Mouse (Mus musculus) megakaryocyte, embryonic 14.5 days (primary cell): ENCODE results near the gene Nxf1. TPM values are rescaled to one million over a fixed set of nuclear protein-coding genes. Genes with fewer than 3 reads are reported as not detected.
"Not testable (repeated sequence)": the region's sequence is repeated elsewhere in the genome, so short reads cannot be mapped to it uniquely, and the experiment has no call there.

Experiments used
- H3K27me3 ChIP-seq: replicated peaks from 2 replicates; pipeline ENCODE3; 2012; ENCODE audit warnings: inconsistent platforms
- H3K36me3 ChIP-seq: replicated peaks from 2 replicates; pipeline ENCODE3; 2012; ENCODE audit warnings: low read length, inconsistent platforms, mixed read lengths
- H3K4me1 ChIP-seq: 2 replicates; pipeline ENCODE4 v1.6.1; 2012; ENCODE audit warnings: inconsistent platforms
- H3K4me3 ChIP-seq: replicated peaks from 2 replicates; pipeline ENCODE3; 2012; ENCODE audit warnings: moderate library complexity, mild to moderate bottlenecking, inconsistent platforms
- H3K9me3 ChIP-seq: 2 replicates; pipeline ENCODE4 v1.6.1; 2012; ENCODE audit warnings: inconsistent platforms
- FLI1 ChIP-seq: IDR thresholded peaks from 2 replicates; pipeline ENCODE4 v1.6.1; 2012; ENCODE audit warnings: low read length, inconsistent platforms, mixed read lengths
- GATA1 ChIP-seq: IDR thresholded peaks from 3 replicates; pipeline ENCODE4 v1.6.1; 2012; ENCODE audit warnings: mixed read lengths, low read length, inconsistent platforms, borderline replicate concordance
- polyA plus RNA-seq: library from polyadenylated mRNA; stranded (reverse); fragments of >175 nt; gene quantifications from 2 replicates; pipeline ENCODE4 v1.2.3, GENCODE M21; 2012; ENCODE audit warnings: low replicate concordance; ENCODE audit not compliant: insufficient read depth

Nxf1 gene
- polyA plus RNA-seq, 1 experiment: 13.3 TPM

DNA sequence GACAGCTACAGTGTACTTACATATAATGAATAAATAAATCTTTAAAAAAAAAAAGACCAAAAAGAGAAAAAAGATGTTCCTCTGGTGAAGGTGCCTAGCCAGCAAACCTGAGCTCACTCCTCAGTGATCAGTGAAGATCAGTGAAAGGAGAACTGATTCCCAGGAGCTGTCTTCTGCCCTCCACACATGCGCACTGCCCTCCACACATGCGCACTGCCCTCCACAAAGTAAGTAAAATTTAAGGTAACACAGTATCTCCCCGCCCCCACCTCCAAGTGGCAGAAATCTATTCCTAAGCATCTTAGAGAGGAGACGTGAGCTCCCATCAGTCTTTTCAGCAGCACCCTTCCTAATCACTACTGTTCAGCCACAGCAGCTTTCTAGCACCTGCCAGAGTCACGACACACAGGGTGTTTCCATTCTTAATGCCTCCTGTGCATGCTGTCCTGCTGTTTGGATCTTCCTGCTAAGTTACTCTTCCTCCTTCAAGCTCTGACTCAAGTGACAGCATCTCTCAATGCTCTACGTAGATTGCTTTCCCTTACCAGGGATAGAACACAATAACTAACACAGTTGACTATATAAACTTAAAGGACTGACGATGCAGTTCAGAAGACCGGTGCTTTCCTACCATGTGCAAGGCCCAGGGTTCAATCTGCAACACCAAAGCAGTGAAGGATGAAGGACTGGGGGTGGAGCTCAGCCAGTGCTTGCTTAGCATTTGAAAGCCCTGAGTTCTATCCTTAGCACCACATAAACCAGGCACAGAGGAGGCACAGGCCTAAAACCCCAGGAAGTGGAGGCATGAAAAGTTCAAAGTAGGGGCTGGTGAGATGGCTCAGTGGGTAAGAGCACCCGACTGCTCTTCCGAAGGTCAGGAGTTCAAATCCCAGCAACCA is 40.8 kb upstream of the Nxf1 start:
- H3K4me1 ChIP-seq: peaks cover 71% of the 10 kb centered on the region
- H3K36me3 ChIP-seq: peaks cover 22% of the 10 kb centered on the region
- H3K27me3 ChIP-seq: no peaks in the 10 kb centered on the region
- peak overlapping the region; percentile 17 for H3K4me3 ChIP-seq
- H3K9me3 ChIP-seq: no peaks in the 10 kb centered on the region
- TF ChIP-seq FLI1: no peak
- no peak for TF ChIP-seq GATA1

DNA sequence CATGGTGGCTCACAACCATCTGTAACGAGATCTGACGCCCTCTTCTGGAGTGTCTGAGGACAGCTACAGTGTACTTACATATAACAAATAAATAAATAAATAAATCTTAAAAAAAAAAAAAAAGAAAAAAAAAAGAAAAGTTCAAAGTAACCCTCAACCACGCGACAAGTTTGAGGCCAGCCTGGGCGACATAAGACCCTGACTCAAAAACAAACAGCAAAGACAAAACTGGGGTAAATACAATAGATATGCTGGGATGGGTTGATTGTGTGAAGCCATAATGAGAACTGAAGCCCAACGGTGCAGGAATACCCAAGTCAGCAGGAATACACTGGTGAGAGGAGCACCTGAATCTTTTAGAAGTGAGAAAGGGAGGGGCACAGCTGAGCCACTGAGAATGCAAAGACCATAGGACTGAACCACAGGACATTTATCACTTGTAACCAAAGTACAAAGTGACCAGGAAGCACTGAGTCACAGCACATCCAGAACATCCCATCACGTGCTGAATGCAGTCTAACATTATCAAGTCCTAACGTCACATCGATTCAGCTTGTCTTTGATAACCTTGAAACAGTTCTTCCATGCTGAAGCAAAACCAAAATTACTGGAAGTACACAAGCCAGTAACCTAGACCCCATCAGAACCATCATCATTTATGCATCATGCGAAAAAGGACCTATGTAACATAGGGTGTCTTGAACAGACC is 40.0 kb upstream of the Nxf1 start:
- H3K9me3 ChIP-seq: no peaks in the 10 kb centered on the region
- peaks cover 73% of the 10 kb centered on the region for H3K4me1 ChIP-seq
- TF ChIP-seq GATA1: no peak
- TF ChIP-seq FLI1: no peak
- no peaks in the 10 kb centered on the region for H3K27me3 ChIP-seq
- H3K36me3 ChIP-seq: peaks cover 14% of the 10 kb centered on the region
- H3K4me3 ChIP-seq: peak overlapping the region; percentile 69

DNA sequence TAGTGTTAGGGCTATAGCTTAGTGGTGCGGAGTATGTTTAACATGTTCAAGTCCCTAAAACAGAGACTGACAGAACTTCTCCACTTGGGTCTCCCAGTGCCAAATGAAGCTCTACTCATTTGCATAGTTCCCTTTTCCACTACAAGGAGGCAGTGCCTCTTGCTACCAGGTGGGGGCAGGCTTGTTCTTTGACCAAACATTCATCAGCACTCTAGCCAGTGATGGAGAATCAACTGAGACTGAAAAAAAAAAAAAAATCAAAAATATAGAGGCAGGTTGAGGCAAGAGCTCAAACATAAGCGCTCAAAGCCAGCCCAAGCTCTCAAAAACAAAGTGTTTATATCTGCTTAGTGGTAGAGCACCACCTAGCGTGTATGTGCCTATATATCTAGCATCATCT is 38.5 kb upstream of the Nxf1 start:
- Histone ChIP-seq H3K27me3 (no peaks in the 10 kb centered on the region), H3K4me3 (no peak overlapping the region), H3K4me1 (peaks cover 78% of the 10 kb centered on the region), H3K9me3 (no peaks in the 10 kb centered on the region), H3K36me3 (peaks cover 6% of the 10 kb centered on the region)
- TF ChIP-seq GATA1 (no peak), FLI1 (no peak)

DNA sequence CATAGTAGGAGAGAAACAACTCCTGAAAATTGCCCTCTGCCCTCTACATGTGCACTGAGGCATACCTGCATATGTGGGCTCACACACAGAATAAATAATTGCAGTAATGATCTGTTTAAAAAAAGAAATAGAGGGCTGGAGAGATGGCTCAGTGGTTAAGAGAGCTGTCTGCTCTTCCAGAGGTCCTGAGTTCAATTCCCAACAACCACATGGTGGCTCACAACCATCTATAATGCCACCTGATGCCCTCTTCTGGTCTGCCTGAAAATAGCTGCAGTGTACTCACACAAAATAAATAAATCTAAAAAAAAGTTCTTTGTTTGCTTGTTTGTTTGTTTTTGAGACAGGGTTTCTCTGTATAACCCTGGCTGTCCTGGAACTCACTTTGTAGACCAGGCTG is 37.8 kb upstream of the Nxf1 start:
- not testable (repeated sequence) for H3K9me3 ChIP-seq, H3K27me3 ChIP-seq, H3K4me3 ChIP-seq, H3K36me3 ChIP-seq
- H3K4me1 ChIP-seq: peaks cover 75% of the 10 kb centered on the region

DNA sequence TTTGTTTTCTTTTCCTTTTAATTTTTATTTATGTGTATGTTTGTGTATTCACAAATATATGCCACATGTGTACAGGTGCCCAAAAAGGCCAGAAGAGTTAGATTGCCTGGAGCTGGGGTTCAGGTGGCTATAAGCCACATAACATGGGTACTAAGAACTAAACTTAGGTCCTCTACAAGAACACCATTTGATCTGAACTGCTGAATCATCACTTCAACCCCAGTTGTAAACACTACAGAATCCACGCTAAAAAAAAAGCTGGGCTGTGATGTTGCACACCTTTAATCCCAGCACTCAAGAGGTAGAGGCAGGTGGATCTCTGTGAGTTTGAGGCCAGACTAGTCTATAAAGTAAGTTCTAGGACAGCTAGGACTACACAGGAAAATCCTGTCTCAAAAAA is 35.5 kb upstream of the Nxf1 start:
- Histone ChIP-seq H3K4me1 (peaks cover 73% of the 10 kb centered on the region), H3K36me3 (peaks cover 26% of the 10 kb centered on the region), H3K4me3 (peak overlapping the region; percentile 76), H3K9me3 (no peaks in the 10 kb centered on the region), H3K27me3 (no peaks in the 10 kb centered on the region)
- no peak for TF ChIP-seq GATA1
- no peak for TF ChIP-seq FLI1

DNA sequence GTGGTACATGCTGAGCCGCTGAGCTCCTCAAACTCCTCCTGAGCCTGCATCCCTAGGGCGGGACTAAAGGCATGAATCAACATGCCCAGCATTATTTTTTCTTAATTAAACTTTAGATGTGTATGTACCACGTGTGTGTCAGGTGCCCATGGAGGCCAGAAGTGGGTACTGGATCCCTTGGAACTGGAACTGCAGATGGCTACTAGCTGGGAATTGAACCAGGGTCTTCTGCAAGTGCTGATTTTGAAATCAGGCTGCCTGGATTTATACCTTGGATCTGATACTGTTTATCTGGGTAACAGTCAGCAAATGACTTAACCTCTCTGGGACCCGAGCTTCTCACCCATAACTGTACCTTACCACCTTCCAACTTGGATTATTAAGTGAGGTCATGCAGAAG is 34.9 kb upstream of the Nxf1 start:
- Histone ChIP-seq H3K4me1 (peaks cover 67% of the 10 kb centered on the region), H3K27me3 (no peaks in the 10 kb centered on the region), H3K36me3 (peaks cover 33% of the 10 kb centered on the region), H3K4me3 (peak overlapping the region; percentile 99), H3K9me3 (no peaks in the 10 kb centered on the region)
- no peak for TF ChIP-seq GATA1

DNA sequence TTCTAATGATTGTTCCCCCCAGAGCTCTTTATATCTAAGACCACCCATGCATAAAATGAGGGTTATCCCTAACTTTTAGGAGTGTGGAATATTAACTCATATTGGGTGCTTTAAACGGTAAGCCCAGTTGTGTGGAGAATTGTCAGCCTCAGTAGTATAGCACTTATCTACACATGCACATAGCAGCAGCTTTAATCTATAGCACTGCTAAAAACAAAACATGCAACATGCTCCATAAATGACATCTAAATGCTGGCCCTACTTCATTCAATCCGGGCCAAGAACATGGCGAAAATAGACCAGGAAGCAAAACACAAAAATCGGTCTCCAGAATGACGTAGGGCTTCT is 34.3 kb upstream of the Nxf1 start:
- H3K4me1 ChIP-seq: peaks cover 61% of the 10 kb centered on the region

DNA sequence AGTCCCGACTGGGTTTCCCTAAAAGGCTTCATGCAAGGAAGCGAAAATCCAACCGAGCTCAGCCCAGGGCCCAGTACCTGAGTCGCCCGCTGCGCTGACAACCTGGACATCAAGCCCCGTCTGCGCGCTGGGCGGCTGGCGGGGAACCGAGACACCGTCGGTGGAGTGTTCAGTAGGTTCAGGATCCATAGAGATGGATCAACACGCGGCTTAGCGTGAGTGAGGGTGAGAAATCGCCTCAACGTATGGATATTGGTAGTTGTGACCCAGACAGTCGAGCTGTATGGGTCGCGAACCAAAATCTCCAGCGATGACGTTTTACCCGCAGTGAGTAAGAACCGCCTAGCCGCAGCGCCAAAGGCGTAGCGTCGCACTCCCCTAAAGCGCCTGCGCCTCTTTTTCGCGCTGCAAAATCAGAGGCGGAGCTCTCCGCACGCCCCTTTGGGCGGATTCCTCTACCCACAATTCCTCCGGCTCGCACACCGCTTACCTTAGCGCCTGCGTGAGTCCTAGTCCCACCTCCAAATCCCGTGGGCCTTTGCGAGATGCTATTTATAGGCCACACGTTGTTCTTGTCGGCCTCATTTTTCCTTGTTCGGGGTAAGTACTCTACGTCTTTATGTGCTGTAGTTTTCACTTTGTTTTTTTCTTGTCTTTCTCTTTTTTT is 33.8 kb upstream of the Nxf1 start, which contains the start of gene Slc3a2:
Gene Slc3a2 (minus strand): TSS at position 463 of the 667 bp plus-strand sequence.
- TF ChIP-seq FLI1: no peak
- no peak for TF ChIP-seq GATA1
- Histone ChIP-seq H3K36me3 (peaks cover 37% of the 10 kb centered on the region), H3K4me1 (peaks cover 56% of the 10 kb centered on the region)

More for the DNA sequence above, 34.3 kb upstream of the Nxf1 start:
- Histone ChIP-seq H3K27me3 (no peaks in the 10 kb centered on the region), H3K4me3 (peak overlapping the region; percentile 99), H3K9me3 (no peaks in the 10 kb centered on the region), H3K36me3 (peaks cover 35% of the 10 kb centered on the region)
- TF ChIP-seq FLI1 (no peak), GATA1 (no peak)

DNA sequence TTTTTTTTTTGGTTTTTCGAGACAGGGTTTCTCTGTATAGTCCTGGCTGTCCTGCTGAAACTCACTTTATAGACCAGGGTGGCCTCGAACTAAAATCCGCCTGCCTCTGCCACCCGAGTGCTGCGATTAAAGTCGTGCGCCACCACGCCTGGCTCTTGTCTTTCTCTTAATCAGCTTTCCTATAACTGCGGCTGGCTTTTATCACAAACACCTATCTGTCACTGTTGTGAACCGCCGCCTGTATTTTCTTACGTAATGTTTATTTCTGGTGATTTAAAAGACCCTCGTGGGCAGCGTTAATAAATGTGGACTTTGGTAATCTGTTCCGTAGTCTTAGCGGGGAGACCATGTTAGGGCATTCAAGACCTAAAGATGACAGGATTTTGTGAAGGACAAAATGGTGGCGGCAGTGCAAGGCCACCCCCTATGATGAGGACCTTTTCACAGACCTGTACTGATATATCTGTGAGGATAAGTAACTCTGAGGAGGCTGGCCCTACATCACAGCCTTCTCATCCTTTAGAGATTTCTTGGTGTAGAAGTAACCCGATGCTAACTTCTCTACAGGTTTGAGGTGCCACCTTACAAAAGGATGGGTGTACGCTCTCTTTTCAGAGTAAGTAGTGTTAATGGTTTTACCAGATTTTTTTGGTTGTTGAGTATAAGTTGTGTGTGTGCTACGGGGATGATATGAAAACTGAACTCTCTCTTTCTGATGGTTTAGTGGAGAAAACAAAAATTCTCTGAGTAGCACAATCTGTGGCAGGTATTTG is 33.1 kb upstream of the Nxf1 start:
- H3K36me3 ChIP-seq: peaks cover 37% of the 10 kb centered on the region
- no peaks in the 10 kb centered on the region for H3K9me3 ChIP-seq
- H3K4me3 ChIP-seq: peak overlapping the region; percentile 99
- H3K27me3 ChIP-seq: no peaks in the 10 kb centered on the region
- TF ChIP-seq FLI1: no peak
- no peak for TF ChIP-seq GATA1
- peaks cover 49% of the 10 kb centered on the region for H3K4me1 ChIP-seq

More for the DNA sequence above, 33.8 kb upstream of the Nxf1 start, which contains the start of gene Slc3a2:
- Histone ChIP-seq H3K27me3 (no peaks in the 10 kb centered on the region), H3K9me3 (no peaks in the 10 kb centered on the region), H3K4me3 (peak within 1 kb of the TSS; percentile 99)
